Mouse (Mus musculus) E14TG2a.4 (cell line): ENCODE measurements at regions not wholly inside any gene's neighbourhood (a gene's known extent, or its start where the extent isn't known, plus 50 kb on each side); places are given as distances from the start of the nearest gene placed in this dataset.

Experiments
- H3K27me3 ChIP-seq: 2 replicates; pipeline ENCODE4 v1.6.1; 2014; ENCODE audit warnings: low read length, control low read depth; ENCODE audit not compliant: insufficient read depth
- H3K36me3 ChIP-seq: 2 replicates; pipeline ENCODE4 v1.6.1; 2014; ENCODE audit warnings: low read length, control low read depth; ENCODE audit not compliant: insufficient read depth
- H3K4me1 ChIP-seq: replicated peaks from 2 replicates; pipeline ENCODE4 v1.6.1; 2014; ENCODE audit warnings: low read depth, low read length, control low read depth
- H3K4me3 ChIP-seq: replicated peaks from 2 replicates; pipeline ENCODE4 v1.5.1; 2014; ENCODE audit warnings: mild to moderate bottlenecking, low read length
- H3K9me3 ChIP-seq: 2 replicates; pipeline ENCODE4 v1.6.1; 2014; ENCODE audit warnings: low read length, control low read depth
- CTCF ChIP-seq: conservative IDR thresholded peaks from 2 replicates; pipeline ENCODE4 v1.5.1; 2014; ENCODE audit warnings: low read length
- NANOG ChIP-seq: IDR thresholded peaks from 2 replicates; pipeline ENCODE4 v1.6.1; 2014; ENCODE audit warnings: borderline replicate concordance, low read length, mixed read lengths
- POU5F1 ChIP-seq: IDR thresholded peaks from 2 replicates; pipeline ENCODE4 v1.6.1; 2014; ENCODE audit warnings: low read length, borderline replicate concordance

GRCm38 (mm10) chr13:51261619-51262018 is 90.8 kb downstream of the Nxnl2 start:
- Histone ChIP-seq H3K4me1 (no peaks in the 10 kb centered on the region), H3K4me3 (no peak overlapping the region), H3K27me3 (no peaks in the 10 kb centered on the region), H3K36me3 (no peaks in the 10 kb centered on the region), H3K9me3 (peaks cover 52% of the 10 kb centered on the region)
- TF ChIP-seq POU5F1, result no peak
- no peak for TF ChIP-seq NANOG
- no peak for TF ChIP-seq CTCF

- Histone ChIP-seq H3K4me1 (no peaks in the 10 kb centered on the region), H3K9me3 (peaks cover 36% of the 10 kb centered on the region), H3K4me3 (no peak overlapping the region), H3K27me3 (no peaks in the 10 kb centered on the region), H3K36me3 (no peaks in the 10 kb centered on the region)
- TF ChIP-seq POU5F1 (no peak), NANOG (no peak), CTCF (no peak)
Measured at GRCm38 (mm10) chr13:51272786-51273185, 102.0 kb downstream of the Nxnl2 start.

- Histone ChIP-seq H3K9me3 (peaks cover 33% of the 10 kb centered on the region), H3K4me3 (no peak overlapping the region), H3K36me3 (no peaks in the 10 kb centered on the region), H3K27me3 (no peaks in the 10 kb centered on the region), H3K4me1 (no peaks in the 10 kb centered on the region)
- TF ChIP-seq CTCF (no peak), POU5F1 (no peak), NANOG (no peak)
Measured at GRCm38 (mm10) chr13:51274639-51275038, 103.8 kb downstream of the Nxnl2 start.

- peaks cover 39% of the 10 kb centered on the region for H3K9me3 ChIP-seq
- no peaks in the 10 kb centered on the region for H3K27me3 ChIP-seq
- H3K36me3 ChIP-seq, result no peaks in the 10 kb centered on the region
- TF ChIP-seq NANOG, result no peak
- no peak for TF ChIP-seq CTCF
- no peak for TF ChIP-seq POU5F1
- no peak overlapping the region for H3K4me3 ChIP-seq
- no peaks in the 10 kb centered on the region for H3K4me1 ChIP-seq
Measured at GRCm38 (mm10) chr13:51276601-51277000, 105.8 kb downstream of the Nxnl2 start.

GRCm38 (mm10) chr13:51277515-51277914 is 106.7 kb downstream of the Nxnl2 start:
- no peaks in the 10 kb centered on the region for H3K27me3 ChIP-seq
- no peaks in the 10 kb centered on the region for H3K36me3 ChIP-seq
- H3K9me3 ChIP-seq, result peaks cover 34% of the 10 kb centered on the region
- TF ChIP-seq NANOG (no peak), POU5F1 (no peak), CTCF (no peak)
- no peaks in the 10 kb centered on the region for H3K4me1 ChIP-seq
- no peak overlapping the region for H3K4me3 ChIP-seq

- Histone ChIP-seq H3K36me3 (no peaks in the 10 kb centered on the region), H3K27me3 (no peaks in the 10 kb centered on the region), H3K4me3 (no peak overlapping the region), H3K4me1 (no peaks in the 10 kb centered on the region), H3K9me3 (peaks cover 30% of the 10 kb centered on the region)
- TF ChIP-seq NANOG, result no peak
- TF ChIP-seq CTCF, result no peak
- TF ChIP-seq POU5F1, result no peak
Measured at GRCm38 (mm10) chr13:51279642-51280387, 109.0 kb downstream of the Nxnl2 start.

- Histone ChIP-seq H3K4me1 (no peaks in the 10 kb centered on the region), H3K27me3 (no peaks in the 10 kb centered on the region)
- TF ChIP-seq CTCF (no peak), NANOG (no peak), POU5F1 (no peak)
Measured at GRCm38 (mm10) chr13:51280388-51280753, 109.5 kb downstream of the Nxnl2 start.

GRCm38 (mm10) chr13:51284679-51285078 is 113.9 kb downstream of the Nxnl2 start:
- H3K36me3 ChIP-seq, result no peaks in the 10 kb centered on the region
- H3K4me3 ChIP-seq, result no peak overlapping the region
- TF ChIP-seq POU5F1, result no peak
- no peaks in the 10 kb centered on the region for H3K4me1 ChIP-seq
- peaks cover 58% of the 10 kb centered on the region for H3K9me3 ChIP-seq
- no peaks in the 10 kb centered on the region for H3K27me3 ChIP-seq

More at GRCm38 (mm10) chr13:51280388-51280753, 109.5 kb downstream of the Nxnl2 start:
- Histone ChIP-seq H3K4me3 (no peak overlapping the region), H3K36me3 (no peaks in the 10 kb centered on the region), H3K9me3 (peaks cover 35% of the 10 kb centered on the region)

- no peaks in the 10 kb centered on the region for H3K4me1 ChIP-seq
- H3K27me3 ChIP-seq, result no peaks in the 10 kb centered on the region
- H3K4me3 ChIP-seq, result no peak overlapping the region
- H3K36me3 ChIP-seq, result no peaks in the 10 kb centered on the region
- peaks cover 58% of the 10 kb centered on the region for H3K9me3 ChIP-seq
- no peak for TF ChIP-seq NANOG
- no peak for TF ChIP-seq POU5F1
- no peak for TF ChIP-seq CTCF
Measured at GRCm38 (mm10) chr13:51289442-51289841, 118.6 kb downstream of the Nxnl2 start.
